Mouse (Mus musculus): ENCODE measurements around the gene Trappc4. TPM values are rescaled to one million over a fixed set of nuclear protein-coding genes. Genes with fewer than 3 reads are reported as not detected.

The Trappc4 gene
- total and polyA plus RNA-seq, 3 experiments = 129 to 140 TPM; not detected in 1

GRCm38 (mm10) chr9:44401081-44401480 is 6.3 kb downstream of the Trappc4 start:
- Histone ChIP-seq H3K9ac (ENCODE audit: control insufficient read depth, low read depth, low read length, poor library complexity, severe bottlenecking) (no peak overlapping the region), H3K4me3 (ENCODE audit: control insufficient read depth in 1 of 2, insufficient read depth in 1 of 2, low read depth in 2 of 2, low read length in 2 of 2) (no peak overlapping the region), H3K4me1 (ENCODE audit: control insufficient read depth in 1 of 2, insufficient read depth in 2 of 2, low read length in 2 of 2) (peaks cover 0 to 15% of the 10 kb centered on the region in 2 experiments; a peak in 2 of 4 replicates), H3K27ac (ENCODE audit: control insufficient read depth, low read depth, low read length) (no peak overlapping the region), H3K36me3 (ENCODE audit: control insufficient read depth in 1 of 2, insufficient read depth in 2 of 2, low read length in 2 of 2) (peaks cover 7 to 8% of the 10 kb centered on the region in 2 experiments), H3K79me2 (ENCODE audit: control insufficient read depth, insufficient read depth, low read length, poor library complexity) (peaks cover 12% of the 10 kb centered on the region), H3K9me3 (replicated peaks; ENCODE audit: insufficient read depth, low read length) (no peaks in the 10 kb centered on the region), H3K27me3 (ENCODE audit: control insufficient read depth in 1 of 2, insufficient read depth in 2 of 2, low read length in 2 of 2) (no peaks in the 10 kb centered on the region)
- no peak for DNase-seq (ENCODE audit: low read depth, low spot score)
- no peak for TF ChIP-seq GABPA (IDR thresholded peaks at IDR 0.05; ENCODE audit: low read depth, low read length)
- no peak for TF ChIP-seq POLR2AphosphoS5 (IDR thresholded peaks at IDR 0.05; ENCODE audit: borderline replicate concordance, low read depth, low read length)
- TF ChIP-seq TCF12 (IDR thresholded peaks at IDR 0.05; ENCODE audit: low read depth, low read length) = no peak
- TF ChIP-seq ETS1 (IDR thresholded peaks at IDR 0.05; ENCODE audit: low read depth, low read length) = no peak
- TF ChIP-seq CHD1 (IDR thresholded peaks at IDR 0.05; ENCODE audit: low read depth, low read length) = no peak
- no peak for TF ChIP-seq GATA1 (IDR thresholded peaks at IDR 0.05; ENCODE audit: low read depth, low read length)
- TF ChIP-seq ZKSCAN1 (IDR thresholded peaks at IDR 0.05; ENCODE audit: low read depth, low read length) = no peak
- no peak for TF ChIP-seq MXI1 (IDR thresholded peaks at IDR 0.05; ENCODE audit: low read depth, low read length)
- TF ChIP-seq MAFK (IDR thresholded peaks at IDR 0.05; ENCODE audit: borderline replicate concordance, low read depth, low read length) = no peak
- no peak for TF ChIP-seq NELFE (IDR thresholded peaks at IDR 0.05; ENCODE audit: low read depth, low read length)
- TF ChIP-seq MYB (IDR thresholded peaks at IDR 0.05; ENCODE audit: low read depth, low read length) = no peak
- no peak for TF ChIP-seq MYC (IDR thresholded peaks at IDR 0.05; ENCODE audit: low read depth, low read length)

GRCm38 (mm10) chr9:44399795-44400114 is 7.6 kb downstream of the Trappc4 start:
- TF ChIP-seq SIN3A (IDR thresholded peaks at IDR 0.05; ENCODE audit: low read length) (no peak), JUND (IDR thresholded peaks at IDR 0.05; ENCODE audit: low read depth, low read length) (no peak), MEF2A (IDR thresholded peaks at IDR 0.05; ENCODE audit: extremely low read depth, insufficient replicate concordance, low read depth, low read length, poor library complexity, severe bottlenecking) (no peak), CHD2 (IDR thresholded peaks at IDR 0.05; ENCODE audit: low read length) (no peak), MYB (IDR thresholded peaks at IDR 0.05; ENCODE audit: low read depth, low read length) (no peak), TAL1 (IDR thresholded peaks at IDR 0.05; ENCODE audit: low read length) (no peak), MYC (IDR thresholded peaks at IDR 0.05; ENCODE audit: low read depth, low read length) (no peak), KAT2A (conservative IDR thresholded peaks at IDR 0.05; ENCODE audit: low read depth, low read length) (no peak), RAD21 (IDR thresholded peaks at IDR 0.05; ENCODE audit: low read depth, low read length) (no peak), BHLHE40 (IDR thresholded peaks at IDR 0.05; ENCODE audit: borderline replicate concordance, low read depth, low read length) (no peak), ELF1 (IDR thresholded peaks at IDR 0.05; ENCODE audit: low read depth, low read length) (no peak), NELFE (IDR thresholded peaks at IDR 0.05; ENCODE audit: low read depth, low read length) (no peak), ETS1 (IDR thresholded peaks at IDR 0.05; ENCODE audit: low read depth, low read length) (no peak), POLR2A (IDR thresholded peaks at IDR 0.05; ENCODE audit: control insufficient read depth in 1 of 2, insufficient read depth in 1 of 2, low read depth in 1 of 2, low read length in 2 of 2, poor library complexity in 1 of 2) (no peak; a peak in 1 of 4 replicates), NRF1 (IDR thresholded peaks at IDR 0.05; ENCODE audit: insufficient read depth, low read depth, low read length, poor library complexity, severe bottlenecking) (no peak), MXI1 (IDR thresholded peaks at IDR 0.05; ENCODE audit: low read depth, low read length) (no peak), GABPA (IDR thresholded peaks at IDR 0.05; ENCODE audit: low read depth, low read length) (no peak), MAFK (IDR thresholded peaks at IDR 0.05; ENCODE audit: borderline replicate concordance, low read depth, low read length) (no peak)
- H3K36me3 ChIP-seq (ENCODE audit: control insufficient read depth in 1 of 2, insufficient read depth in 2 of 2, low read length in 2 of 2) = peaks cover 4 to 5% of the 10 kb centered on the region in 2 experiments
- no peak for DNase-seq (ENCODE audit: low read depth, low spot score)
- H3K9ac ChIP-seq (ENCODE audit: control insufficient read depth, low read depth, low read length, poor library complexity, severe bottlenecking) = no peak overlapping the region
- peaks cover 0 to 14% of the 10 kb centered on the region in 2 experiments; a peak in 2 of 4 replicates for H3K4me1 ChIP-seq (ENCODE audit: control insufficient read depth in 1 of 2, insufficient read depth in 2 of 2, low read length in 2 of 2)
- peaks cover 8% of the 10 kb centered on the region; the same call in 1 of the 2 replicates for H3K79me2 ChIP-seq (ENCODE audit: control insufficient read depth, insufficient read depth, low read length, poor library complexity)
- H3K9me3 ChIP-seq (replicated peaks; ENCODE audit: insufficient read depth, low read length) = no peaks in the 10 kb centered on the region
- no peaks in the 10 kb centered on the region for H3K27me3 ChIP-seq (ENCODE audit: control insufficient read depth in 1 of 2, insufficient read depth in 2 of 2, low read length in 2 of 2)
- no peak overlapping the region for H3K4me3 ChIP-seq (ENCODE audit: control insufficient read depth in 1 of 2, insufficient read depth in 1 of 2, low read depth in 2 of 2, low read length in 2 of 2)
- no peak overlapping the region for H3K27ac ChIP-seq (ENCODE audit: control insufficient read depth, low read depth, low read length)

Data from MEL (cell line).